Mouse (Mus musculus) thymus, adult 2 months (tissue): ENCODE data around the gene Wnt6. TPM values are rescaled to one million over a fixed set of nuclear protein-coding genes. Genes with fewer than 3 reads are reported as not detected.

ENCODE experiments used
- DNase-seq: peaks from one replicate; pipeline ENCODE4 v3.0.0; 2021
- H3K27ac ChIP-seq: fragments of 200-500 bp; 2 replicates; pipeline ENCODE4 v1.5.1; 2012; ENCODE audit warnings: low read length, control low read depth; ENCODE audit not compliant: control insufficient read depth, insufficient read depth
- H3K27me3 ChIP-seq: fragments of 200-500 bp; 2 replicates; pipeline ENCODE4 v1.6.1; 2012; ENCODE audit warnings: mild to moderate bottlenecking, low read length, moderate library complexity, mixed read lengths; ENCODE audit not compliant: control insufficient read depth, insufficient read depth
- H3K36me3 ChIP-seq: fragments of 200-500 bp; 2 replicates; pipeline ENCODE4 v1.6.1; 2012; ENCODE audit warnings: mild to moderate bottlenecking, low read length, moderate library complexity; ENCODE audit not compliant: control insufficient read depth, insufficient read depth
- H3K4me1 ChIP-seq: fragments of 200-500 bp; replicated peaks from 2 replicates; pipeline ENCODE4 v1.6.1; 2012; ENCODE audit warnings: low read length; ENCODE audit not compliant: control insufficient read depth, insufficient read depth
- H3K4me3 ChIP-seq: fragments of 200-500 bp; 2 replicates; pipeline ENCODE4 v1.5.1; 2012; ENCODE audit warnings: mild to moderate bottlenecking, low read length, control low read depth, moderate library complexity; ENCODE audit not compliant: control insufficient read depth, insufficient read depth
- CTCF ChIP-seq: fragments of 200-500 bp; IDR thresholded peaks from 2 replicates; pipeline ENCODE4 v1.5.1; 2012; ENCODE audit warnings: mild to moderate bottlenecking, control low read depth, low read length, moderate library complexity, borderline replicate concordance; ENCODE audit not compliant: control insufficient read depth, poor library complexity, insufficient read depth; ENCODE audit errors: extremely low read depth
- POLR2A ChIP-seq: fragments of 200-500 bp; IDR thresholded peaks from 2 replicates; pipeline ENCODE4 v1.6.1; 2012; ENCODE audit warnings: mild to moderate bottlenecking, low read length, control low read depth, moderate library complexity; ENCODE audit not compliant: control insufficient read depth, poor library complexity, insufficient read depth; ENCODE audit errors: extremely low read depth
- WGBS: fragments of 180-500 bp; shearing (Covaris S2); methylation state at CpG from one replicate; pipeline ENCODE4 v1.1.7; 2018; 5-methylcytosine and 5-hydroxymethylcytosine counted together
- polyA plus RNA-seq: library from polyadenylated mRNA; depleted of rRNA; stranded (reverse); fragments of >200 nt; gene quantifications from 2 replicates; pipeline ENCODE4 v1.2.3, GENCODE M21; 2012

Gene Wnt6
- polyA plus RNA-seq, 1 experiment: 1.9 TPM

- 24% methylated on average over 10 of the region's 10 CpGs for WGBS
- no peaks in the 10 kb centered on the region for H3K36me3 ChIP-seq
- TF ChIP-seq CTCF: no peak
- no peak for TF ChIP-seq POLR2A
- peaks cover 32% of the 10 kb centered on the region; the same call in 1 of the 2 replicates for H3K27me3 ChIP-seq
- H3K4me3 ChIP-seq: no peak overlapping the region
- DNase-seq: no peak
- no peak overlapping the region for H3K27ac ChIP-seq
- peaks cover 36% of the 10 kb centered on the region for H3K4me1 ChIP-seq
Measured at GRCm38 (mm10) chr1:74804211-74804870, 32.6 kb downstream of the Wnt6 start.

GRCm38 (mm10) chr1:74805340-74805835, 33.7 kb downstream of the Wnt6 start:
- peaks cover 32% of the 10 kb centered on the region; the same call in 1 of the 2 replicates for H3K27me3 ChIP-seq

GRCm38 (mm10) chr1:74805843-74806242, 34.2 kb downstream of the Wnt6 start:
- H3K36me3 ChIP-seq: no peaks in the 10 kb centered on the region
- H3K4me3 ChIP-seq: no peak overlapping the region
- no peak for DNase-seq
- peaks cover 29% of the 10 kb centered on the region; the same call in 1 of the 2 replicates for H3K27me3 ChIP-seq
- TF ChIP-seq POLR2A (no peak), CTCF (no peak)
- 22% methylated on average over 5 of the region's 5 CpGs for WGBS
- peaks cover 30% of the 10 kb centered on the region for H3K4me1 ChIP-seq
- H3K27ac ChIP-seq: no peak overlapping the region

More at GRCm38 (mm10) chr1:74805340-74805835, 33.7 kb downstream of the Wnt6 start:
- 22% methylated on average over 4 of the region's 4 CpGs for WGBS
- H3K4me3 ChIP-seq: no peak overlapping the region
- no peaks in the 10 kb centered on the region for H3K36me3 ChIP-seq
- H3K27ac ChIP-seq: no peak overlapping the region
- DNase-seq: no peak
- peaks cover 35% of the 10 kb centered on the region for H3K4me1 ChIP-seq
- TF ChIP-seq POLR2A (no peak), CTCF (no peak)

- H3K4me3 ChIP-seq: no peak overlapping the region
- no peak overlapping the region for H3K27ac ChIP-seq
- no peak for DNase-seq
- TF ChIP-seq POLR2A (no peak; the same call in 1 of the 2 replicates), CTCF (peak; percentile 31; the same call in 1 of the 2 replicates)
- peaks cover 26% of the 10 kb centered on the region; the same call in 1 of the 2 replicates for H3K27me3 ChIP-seq
- H3K4me1 ChIP-seq: peaks cover 30% of the 10 kb centered on the region
- no peaks in the 10 kb centered on the region for H3K36me3 ChIP-seq
- 2% methylated on average over 38 of the region's 38 CpGs for WGBS
Measured at GRCm38 (mm10) chr1:74806360-74807311, 34.9 kb downstream of the Wnt6 start.

GRCm38 (mm10) chr1:74807551-74808071, 35.9 kb downstream of the Wnt6 start:
- Histone ChIP-seq H3K4me3 (no peak overlapping the region), H3K36me3 (no peaks in the 10 kb centered on the region), H3K27me3 (peaks cover 26% of the 10 kb centered on the region; the same call in 1 of the 2 replicates), H3K4me1 (peaks cover 29% of the 10 kb centered on the region), H3K27ac (no peak overlapping the region)
- 18% methylated on average over 23 of the region's 23 CpGs for WGBS
- TF ChIP-seq CTCF: no peak
- TF ChIP-seq POLR2A: no peak
- no peak for DNase-seq

- H3K4me1 ChIP-seq: peaks cover 25% of the 10 kb centered on the region
- H3K27me3 ChIP-seq: peaks cover 26% of the 10 kb centered on the region; the same call in 1 of the 2 replicates
- H3K27ac ChIP-seq: no peak overlapping the region
- peak; percentile 89; the same call in 1 of the 2 replicates for TF ChIP-seq CTCF
- no peak for TF ChIP-seq POLR2A
- no peak overlapping the region for H3K4me3 ChIP-seq
- DNase-seq: peak; percentile 88
- no peaks in the 10 kb centered on the region for H3K36me3 ChIP-seq
- WGBS: 2% methylated on average over 16 of the region's 16 CpGs
Measured at GRCm38 (mm10) chr1:74808078-74808477, 36.4 kb downstream of the Wnt6 start.
